33 mouse cellular contexts compared by ENCODE assay signal in the genomic region with DNA sequence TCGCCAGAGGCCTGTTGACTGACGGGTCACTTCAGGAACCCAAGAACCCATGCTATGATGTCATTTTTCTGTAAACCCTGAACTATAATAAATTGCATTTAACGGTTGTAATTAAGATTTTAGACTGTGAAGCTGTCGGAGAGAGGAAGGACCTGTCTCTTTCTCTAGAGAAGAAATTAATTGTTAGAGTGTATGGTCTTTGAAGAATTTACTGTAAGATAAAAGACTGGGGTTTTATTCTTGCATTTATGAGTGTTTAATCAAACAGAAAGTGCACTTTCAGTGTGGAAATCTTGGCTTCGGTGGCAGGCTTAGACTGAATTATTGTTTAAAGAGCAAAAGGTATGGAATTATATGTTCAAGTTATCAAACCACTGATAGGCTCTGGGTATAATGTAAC.
"Had no signal": no experiment of that assay in that cellular context is flagged by ENCODE, and none has a peak within 500 bp of the region (broad histone marks: within the 10 kb centered on the region; RNA-seq: fewer than 3 reads in every experiment).

No protein-coding gene starts in this region.

- H3K27ac ChIP-seq: heart, embryonic 10.5 days; heart, embryonic 13.5 days; heart, embryonic 15.5 days; hindbrain, embryonic 10.5 days; hindbrain, embryonic 12.5 days; hindbrain, embryonic 13.5 days; hindbrain, embryonic 14.5 days; hindbrain, embryonic 15.5 days; hindbrain, postnatal 0 days; intestine, embryonic 15.5 days; kidney, embryonic 15.5 days; layer of hippocampus, adult 2 months had no signal

- H3K4me1 ChIP-seq: hindbrain, embryonic 15.5 days; intestine, embryonic 15.5 days had no signal

- H3K9me3 ChIP-seq: heart, embryonic 10.5 days; heart, embryonic 12.5 days; heart, embryonic 13.5 days; heart, embryonic 15.5 days; hindbrain, embryonic 10.5 days; hindbrain, embryonic 12.5 days; hindbrain, embryonic 13.5 days; hindbrain, embryonic 15.5 days; intestine, embryonic 15.5 days; kidney, embryonic 15.5 days had no signal

- H3K4me3 ChIP-seq: heart, embryonic 10.5 days; heart, embryonic 12.5 days; heart, embryonic 13.5 days; heart, embryonic 15.5 days; hindbrain, embryonic 10.5 days; hindbrain, embryonic 12.5 days; hindbrain, embryonic 13.5 days; hindbrain, embryonic 15.5 days; intestine, embryonic 15.5 days; kidney, embryonic 15.5 days; layer of hippocampus, adult 2 months had no signal

- H3K27me3 ChIP-seq: heart, embryonic 12.5 days; heart, embryonic 13.5 days; heart, embryonic 15.5 days; hindbrain, embryonic 12.5 days; hindbrain, embryonic 15.5 days; intestine, embryonic 15.5 days had no signal

- H3K9ac ChIP-seq: heart, embryonic 12.5 days; heart, embryonic 13.5 days; heart, embryonic 15.5 days; hindbrain, embryonic 12.5 days; hindbrain, embryonic 13.5 days; hindbrain, embryonic 14.5 days; hindbrain, embryonic 15.5 days; intestine, embryonic 15.5 days; kidney, embryonic 15.5 days had no signal

- DNase-seq: heart, postnatal 10 days; heart, postnatal 14 days; heart, postnatal 36 days; heart, postnatal 4 days; kidney, adult 11 months; kidney, adult 2 months; kidney, adult 8-10 months; kidney, adult 9 months; kidney, postnatal 10 days; kidney, postnatal 14 days; kidney, postnatal 25 days; kidney, postnatal 36 days; kidney, postnatal 4 days; layer of hippocampus, adult 9-11 months; layer of hippocampus, postnatal 36 days had no signal

- ATAC-seq: hindbrain, embryonic 16.5 days; hindbrain, postnatal 0 days; inflammation-experienced regulatory T-cells, adult 6 months; intestine, embryonic 15.5 days; intestine, embryonic 16.5 days; intestine, postnatal 0 days had no signal

- H3K36me3 ChIP-seq: heart, embryonic 10.5 days; heart, embryonic 12.5 days; heart, embryonic 13.5 days; heart, embryonic 15.5 days; hindbrain, embryonic 10.5 days; hindbrain, embryonic 12.5 days; hindbrain, embryonic 13.5 days; hindbrain, embryonic 15.5 days; intestine, embryonic 15.5 days; kidney, embryonic 15.5 days had no signal

- H3K4me2 ChIP-seq: heart, embryonic 11.5 days; heart, embryonic 12.5 days; heart, embryonic 13.5 days; heart, embryonic 15.5 days; hindbrain, embryonic 12.5 days; hindbrain, embryonic 13.5 days; hindbrain, embryonic 14.5 days; hindbrain, embryonic 15.5 days; intestine, embryonic 15.5 days; kidney, embryonic 15.5 days had no signal
